Mouse (Mus musculus) urinary bladder, postnatal 25 days (tissue): ENCODE data around the gene Tgm2.
A peak's percentile ranks its signal among the peaks of the same experiment; 100 is the strongest.

Source experiments
- DNase-seq: peaks from one replicate; pipeline ENCODE4 v3.0.0; 2022; ENCODE audit warnings: low spot score

Gene Tgm2

DNA sequence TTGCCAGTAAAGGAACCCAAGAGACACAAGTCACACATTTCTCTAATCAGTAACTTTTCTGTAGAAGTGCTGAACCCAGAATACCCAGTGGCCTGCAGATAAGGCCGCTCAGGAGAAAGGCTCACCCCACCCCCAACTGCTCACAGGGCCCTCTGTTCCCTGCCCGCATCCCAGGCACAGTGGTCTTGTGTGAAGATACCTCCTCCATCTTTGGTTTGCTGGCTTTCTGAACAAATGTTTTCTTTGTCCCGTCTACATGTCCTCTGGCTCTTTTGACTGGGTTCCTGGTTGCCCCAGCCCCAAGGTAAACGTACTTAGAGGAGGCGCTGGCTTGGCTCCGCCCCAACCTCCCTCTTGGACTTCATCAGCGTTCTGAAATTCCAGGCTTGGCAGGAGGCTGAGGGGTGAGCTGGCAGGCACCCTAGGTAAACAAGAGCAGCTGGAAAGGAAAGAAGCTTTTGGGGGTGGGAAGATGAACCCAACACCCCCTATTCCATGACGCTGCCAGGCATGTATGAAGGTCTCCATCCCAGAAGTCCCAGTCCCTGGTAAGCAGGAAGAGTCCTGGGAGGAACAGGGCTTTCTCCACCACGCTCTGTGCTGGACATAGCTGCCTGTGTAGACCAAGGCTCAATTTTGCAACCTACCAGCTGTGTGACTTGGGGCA is 32.5 kb downstream of the Tgm2 start:
- peak; percentile 65 for DNase-seq

DNA sequence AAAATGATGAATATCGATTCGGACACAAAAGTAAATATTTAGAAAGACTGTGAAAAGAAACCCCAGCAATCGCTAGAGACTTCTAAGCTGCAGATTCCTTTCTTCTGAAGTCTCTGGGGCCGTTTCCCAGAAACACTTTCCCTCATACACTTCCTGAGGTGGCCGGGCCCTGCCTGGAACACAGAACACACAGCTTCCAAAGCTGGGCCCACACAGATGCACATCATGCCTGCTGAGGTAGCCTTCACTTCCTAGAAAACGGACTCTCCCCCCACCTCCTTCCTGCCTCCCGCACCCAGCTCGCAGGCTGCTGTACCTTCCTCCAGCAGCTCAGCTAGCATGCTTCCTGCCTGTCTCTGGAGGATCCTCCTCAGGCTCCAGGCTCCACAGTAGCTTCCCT is 36.7 kb downstream of the Tgm2 start:
- no peak for DNase-seq

DNA sequence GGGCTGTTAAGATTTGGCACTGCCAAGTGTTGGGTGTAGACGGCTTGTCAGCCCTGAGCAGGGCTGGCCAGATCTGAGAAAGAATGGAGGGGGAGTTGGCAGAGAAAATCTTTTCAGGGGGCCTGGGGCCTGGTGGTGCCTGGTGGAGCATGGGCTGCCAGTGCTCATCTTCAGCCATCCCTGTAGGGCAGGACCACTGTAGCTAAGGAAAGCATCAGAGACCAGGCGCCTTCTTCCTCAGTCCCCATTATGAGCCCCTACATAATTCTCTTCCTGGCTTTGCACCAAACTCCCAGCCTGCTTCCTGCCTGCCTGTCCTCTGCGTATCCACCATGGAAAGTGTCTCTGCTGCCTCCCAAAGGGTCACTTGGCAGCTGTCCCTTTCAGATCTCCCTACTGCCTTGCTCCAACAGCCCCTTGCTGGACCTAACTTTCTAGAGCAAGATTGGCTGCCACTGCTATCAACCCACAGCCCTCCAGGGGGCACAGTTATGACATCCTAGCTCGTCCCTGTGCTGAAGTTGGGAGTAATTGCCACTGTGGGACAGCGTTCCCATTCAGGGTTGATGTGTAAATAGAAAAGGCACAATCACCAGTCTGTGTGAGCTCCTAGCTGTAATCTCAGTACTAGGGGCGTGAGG is 39.2 kb downstream of the Tgm2 start:
- no peak for DNase-seq

DNA sequence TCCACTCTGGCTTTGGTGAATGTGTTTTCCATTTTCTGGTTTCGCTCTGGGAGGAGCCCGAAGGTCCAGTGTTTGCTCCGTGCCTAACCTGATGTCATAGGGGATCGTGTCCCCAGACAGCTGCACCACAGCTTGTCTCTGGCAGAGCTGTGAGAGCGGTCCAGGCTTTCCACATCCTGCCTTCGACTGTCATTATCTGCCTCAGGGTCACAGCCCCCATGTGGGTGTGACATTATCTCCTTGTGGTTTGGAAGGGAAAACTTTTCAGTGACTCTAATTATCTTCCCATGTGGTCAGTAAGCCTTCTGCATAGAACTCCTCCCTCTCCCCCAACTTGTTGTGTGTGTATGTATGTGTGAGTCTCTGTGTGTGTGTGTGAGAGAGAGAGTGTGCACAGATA is 40.6 kb downstream of the Tgm2 start:
- DNase-seq, result no peak

GRCm38 (mm10) chr2:158104966-158105365 is 41.3 kb downstream of the Tgm2 start:
- no peak for DNase-seq

GRCm38 (mm10) chr2:158101768-158102167 is 44.5 kb downstream of the Tgm2 start:
- DNase-seq, result no peak

- DNase-seq, result no peak
Measured at GRCm38 (mm10) chr2:158099537-158099936, 46.7 kb downstream of the Tgm2 start.

- no peak for DNase-seq
Measured at GRCm38 (mm10) chr2:158098730-158099129, 47.5 kb downstream of the Tgm2 start.

- no peak for DNase-seq
Measured at GRCm38 (mm10) chr2:158097071-158097470, 49.2 kb downstream of the Tgm2 start.

- no peak for DNase-seq
Measured at GRCm38 (mm10) chr2:158094846-158095245, 51.4 kb downstream of the Tgm2 start.

DNA sequence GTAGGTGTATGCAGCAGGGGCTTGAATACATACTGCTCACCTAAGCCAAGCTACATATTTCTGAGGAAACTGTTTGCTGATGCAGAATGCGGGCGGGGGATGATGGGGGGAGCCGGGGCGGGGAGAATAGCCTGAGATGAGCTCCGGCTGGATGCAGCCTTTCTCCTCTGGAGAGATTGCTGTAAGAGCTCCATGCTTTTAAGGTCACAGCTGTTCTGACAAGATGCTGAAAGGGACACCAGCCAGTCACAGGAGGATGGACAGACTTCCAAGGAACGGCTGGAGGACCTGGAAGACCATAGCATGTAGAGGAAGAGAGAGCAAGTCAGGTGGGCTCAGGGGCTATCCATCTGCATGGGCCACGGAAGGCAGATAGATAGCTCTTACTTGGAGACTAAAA is 51.9 kb downstream of the Tgm2 start:
- no peak for DNase-seq

- DNase-seq, result no peak
Measured at GRCm38 (mm10) chr2:158093345-158093744, 52.9 kb downstream of the Tgm2 start.

- no peak for DNase-seq
Measured at GRCm38 (mm10) chr2:158090096-158090495, 56.1 kb downstream of the Tgm2 start.

DNA sequence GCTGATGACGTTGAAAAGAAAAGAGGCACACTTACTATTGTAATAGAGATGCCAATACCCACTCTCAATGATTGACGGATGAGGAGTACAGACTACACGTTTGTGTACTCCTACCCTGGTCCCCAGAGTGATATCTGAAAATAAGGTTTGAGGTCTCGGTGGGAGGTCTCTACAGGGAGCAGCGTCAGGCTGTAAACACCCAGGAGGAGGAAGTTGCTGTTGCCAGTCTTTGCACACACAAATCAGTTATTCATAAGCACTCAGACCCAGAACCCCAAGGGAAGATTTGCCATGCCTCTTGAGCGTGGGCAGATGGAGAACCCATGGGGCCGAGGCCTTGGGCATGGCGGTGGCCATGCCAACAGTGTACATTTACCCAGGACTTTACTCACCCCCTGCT is 61.8 kb downstream of the Tgm2 start:
- DNase-seq, result no peak

GRCm38 (mm10) chr2:158080622-158081241 is 65.5 kb downstream of the Tgm2 start:
- DNase-seq, result no peak

- DNase-seq, result no peak
Measured at GRCm38 (mm10) chr2:158079843-158080395, 66.3 kb downstream of the Tgm2 start.

DNA sequence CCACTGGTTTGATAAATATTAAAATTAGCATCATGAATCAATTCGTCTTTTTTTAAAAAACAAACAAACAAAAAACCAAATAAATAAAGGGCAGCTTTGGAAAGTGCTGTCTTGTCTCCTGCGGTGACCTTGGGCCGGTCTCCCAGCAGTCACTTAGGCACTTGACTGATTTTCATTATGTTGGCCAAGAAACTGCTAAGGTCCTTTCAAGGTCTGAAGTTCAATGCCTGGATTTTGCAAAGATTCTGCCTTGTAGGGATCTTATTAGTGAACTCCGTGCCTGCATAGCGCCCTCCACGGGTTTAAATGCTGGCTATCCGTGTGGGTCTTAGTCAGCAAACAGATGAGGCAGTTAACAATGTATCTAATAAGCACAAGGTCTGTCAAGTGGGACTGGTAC is 67.3 kb downstream of the Tgm2 start:
- no peak for DNase-seq

DNA sequence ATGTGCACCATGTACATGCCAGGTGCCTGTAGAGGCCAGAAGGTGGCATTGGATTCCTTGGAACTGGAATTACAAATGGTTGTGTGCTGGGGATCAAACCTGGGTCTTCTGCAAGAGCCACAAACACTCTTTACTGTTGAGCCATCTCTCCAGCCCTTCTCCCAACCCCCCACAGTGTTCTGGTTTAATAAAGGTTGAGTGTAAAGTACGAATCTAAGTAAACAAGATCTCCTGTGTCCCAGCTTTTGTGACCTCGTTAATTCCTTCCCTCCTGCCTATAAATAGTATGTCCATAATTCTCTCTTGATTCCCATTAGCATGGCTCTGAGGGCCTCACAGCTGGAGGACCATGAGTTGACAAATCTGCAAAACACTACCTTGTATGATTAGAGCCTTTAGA is 68.3 kb downstream of the Tgm2 start:
- no peak for DNase-seq

DNA sequence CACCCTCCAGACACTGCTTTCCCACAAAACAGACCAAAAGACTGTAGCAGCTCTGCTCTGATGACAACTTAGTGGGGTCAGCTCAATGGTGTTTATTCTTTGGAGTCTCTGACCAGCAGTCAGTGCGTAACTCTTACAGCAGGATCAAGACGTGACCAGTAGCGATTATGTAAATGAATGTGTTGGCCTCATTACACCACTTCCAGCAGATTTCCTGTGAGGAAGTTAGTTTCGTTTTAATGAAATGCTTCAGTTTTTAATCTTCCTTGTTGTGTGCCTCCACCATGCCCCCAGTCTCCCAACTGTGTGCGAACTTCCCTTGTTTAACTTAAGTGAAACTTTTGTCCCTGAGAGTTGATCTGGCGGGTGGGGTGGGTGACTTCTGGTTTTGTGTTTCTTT is 69.5 kb downstream of the Tgm2 start:
- DNase-seq, result no peak

DNA sequence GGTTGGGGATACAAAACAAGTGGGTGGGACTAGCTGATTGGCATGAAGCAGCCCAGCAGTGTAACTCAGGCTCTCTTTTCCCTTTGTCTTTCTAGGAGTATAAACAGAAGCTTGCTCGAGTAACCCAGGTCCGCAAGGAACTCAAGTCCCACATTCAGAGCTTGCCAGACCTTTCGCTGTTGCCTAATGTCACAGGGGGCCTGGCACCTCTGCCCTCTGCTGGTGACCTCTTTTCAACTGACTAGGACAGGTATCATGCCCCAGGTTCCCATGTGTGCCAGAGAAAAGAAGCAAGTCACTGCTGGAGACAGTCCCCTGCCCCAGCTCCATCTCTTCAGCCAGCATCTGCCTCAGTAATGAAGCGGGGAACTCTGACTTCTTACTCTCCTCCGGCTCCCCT is 71.4 kb downstream of the Tgm2 start:
- DNase-seq, result no peak

GRCm38 (mm10) chr2:158071633-158071995 is 74.6 kb downstream of the Tgm2 start:
- no peak for DNase-seq

DNA sequence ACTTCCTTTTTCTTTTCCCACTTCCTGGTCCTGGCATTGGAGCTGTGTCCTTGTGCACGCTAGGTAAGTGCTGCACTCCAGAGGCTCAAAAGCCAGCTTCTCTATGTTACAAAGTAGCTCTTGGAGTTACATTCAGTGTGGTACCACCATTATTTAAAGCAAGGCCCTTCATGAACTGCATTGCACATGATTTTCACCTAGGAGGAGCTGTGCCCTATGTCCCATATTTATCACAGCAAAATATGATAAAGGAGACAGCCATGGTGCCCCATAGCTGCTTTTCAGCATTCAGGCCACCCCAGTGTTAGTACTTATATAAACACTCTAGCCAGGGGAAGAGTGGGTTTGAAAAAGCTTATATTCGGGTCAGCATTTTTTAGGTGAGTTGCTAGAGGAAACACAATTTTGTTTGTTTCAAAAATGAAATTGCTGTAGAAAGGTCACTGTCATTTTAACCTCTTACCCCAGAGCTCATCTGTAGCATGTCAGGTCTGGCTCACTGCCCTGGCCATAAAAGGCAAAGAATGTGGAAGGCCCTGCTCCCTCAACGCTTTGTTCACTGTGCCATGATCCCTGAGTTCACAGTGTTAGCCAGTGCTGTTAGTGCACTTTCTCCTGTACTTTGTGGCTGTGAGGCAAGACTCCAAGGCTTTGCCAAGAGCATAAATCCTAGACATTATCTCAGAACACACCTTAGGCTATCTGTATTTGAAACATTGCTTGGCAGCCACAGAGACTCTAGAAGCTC is 75.2 kb downstream of the Tgm2 start:
- no peak for DNase-seq
